Mouse (Mus musculus) midbrain, embryonic 11.5 days (tissue): ENCODE results near the gene Rbl1. TPM values are rescaled to one million over a fixed set of nuclear protein-coding genes. Genes with fewer than 3 reads are reported as not detected.

ENCODE experiments used
- ATAC-seq: fragments of 200-750 bp; cut with Nextera tagmentation; 2 replicates; pipeline ENCODE4 v1.8.0; 2017; ENCODE audit warnings: moderate TSS enrichment, moderate library complexity; ENCODE audit not compliant: low FRiP score
- DNase-seq: peaks from one replicate; pipeline ENCODE4 v3.0.0; 2015; ENCODE audit warnings: low spot score; ENCODE audit errors: missing footprints
- H3K27ac ChIP-seq: fragments of 300-500 bp; sonication (generic); 2 replicates; pipeline ENCODE4 v1.5.1; 2014; ENCODE audit warnings: low read depth, low read length
- H3K27me3 ChIP-seq: fragments of 300-500 bp; sonication (generic); 2 replicates; pipeline ENCODE4 v1.6.1; 2014; ENCODE audit warnings: mild to moderate bottlenecking, low read length, moderate library complexity, mixed read lengths; ENCODE audit not compliant: control insufficient read depth, insufficient read depth
- H3K36me3 ChIP-seq: fragments of 300-500 bp; sonication (generic); 2 replicates; pipeline ENCODE4 v1.6.1; 2014; ENCODE audit warnings: mild to moderate bottlenecking, low read length, moderate library complexity, mixed read lengths; ENCODE audit not compliant: control insufficient read depth, insufficient read depth
- H3K4me1 ChIP-seq: fragments of 300-500 bp; sonication (generic); 2 replicates; pipeline ENCODE4 v1.6.1; 2014; ENCODE audit warnings: low read length; ENCODE audit not compliant: control insufficient read depth, insufficient read depth
- H3K4me2 ChIP-seq: fragments of 300-500 bp; sonication (generic); 2 replicates; pipeline ENCODE4 v1.6.1; 2014; ENCODE audit warnings: mild to moderate bottlenecking, moderate library complexity
- H3K4me3 ChIP-seq: fragments of 300-500 bp; sonication (generic); 2 replicates; pipeline ENCODE4 v1.5.1; 2014; ENCODE audit warnings: low read depth, low read length
- H3K9ac ChIP-seq: fragments of 300-500 bp; sonication (generic); 2 replicates; pipeline ENCODE4 v1.6.1; 2014; ENCODE audit warnings: low read length
- H3K9me3 ChIP-seq: fragments of 300-500 bp; sonication (generic); 2 replicates; pipeline ENCODE4 v1.6.1; 2016; ENCODE audit warnings: low read length; ENCODE audit not compliant: control insufficient read depth
- WGBS: fragments of 180-500 bp; shearing (Covaris S2); extraction: QIAGEN DNeasy Blood & Tissue Kit; methylation state at CpG from one replicate; pipeline ENCODE4 v1.1.7; 2014; 5-methylcytosine and 5-hydroxymethylcytosine counted together
- polyA plus RNA-seq: library from polyadenylated mRNA; unstranded; fragments of >200 nt; fragmentation: Nextera tagmentation; extraction: Ambion mirVana; gene quantifications from 2 replicates; pipeline ENCODE4 v1.2.1, GENCODE M21; 2014

The Rbl1 gene
- polyA plus RNA-seq, 1 experiment from 2014 or later: 42.5 TPM

- Histone ChIP-seq H3K27me3 (no peaks in the 10 kb centered on the region), H3K9me3 (no peaks in the 10 kb centered on the region), H3K36me3 (no peaks in the 10 kb centered on the region), H3K4me2 (no peak overlapping the region), H3K9ac (no peak overlapping the region), H3K4me3 (no peak overlapping the region), H3K4me1 (no peaks in the 10 kb centered on the region), H3K27ac (no peak overlapping the region)
- 94% methylated on average over 12 of the region's 12 CpGs for WGBS
- no peak for DNase-seq
- ATAC-seq: no peak
Observed at GRCm38 (mm10) chr2:157099532-157100318, 104.6 kb downstream of the Rbl1 start.

Other genes with a start within 250 kb of the Rbl1 start
- gene Ndrg3, start 212.5 kb downstream of the Rbl1 start, polyA plus RNA-seq: 48.1 and 48.2 TPM in 2 replicates
- gene Dsn1, start 197.4 kb downstream of the Rbl1 start, polyA plus RNA-seq: 51.4 and 56.9 TPM in 2 replicates
- gene Soga1, start 125.3 kb downstream of the Rbl1 start, polyA plus RNA-seq: 5.2 and 6.0 TPM in 2 replicates
- gene Tldc2, start 117.5 kb downstream of the Rbl1 start, polyA plus RNA-seq: not detected in 2 replicates
- 21.0 and 21.7 TPM in 2 replicates for gene Samhd1, start 69.3 kb downstream of the Rbl1 start, polyA plus RNA-seq
- 234 and 237 TPM in 2 replicates for gene Rpn2, start 74.5 kb upstream of the Rbl1 start, polyA plus RNA-seq
- gene Mroh8, start 75.0 kb upstream of the Rbl1 start, polyA plus RNA-seq: 0.43 and 0.68 TPM in 2 replicates
- gene Ghrh, start 143.0 kb upstream of the Rbl1 start, polyA plus RNA-seq: 0.48 and 1.6 TPM in 2 replicates
- gene Manbal, start 163.1 kb upstream of the Rbl1 start, polyA plus RNA-seq: 34.7 and 35.9 TPM in 2 replicates
- 11.2 and 14.0 TPM in 2 replicates for gene Src, start 213.9 kb upstream of the Rbl1 start, polyA plus RNA-seq